Mouse (Mus musculus) lung, adult 2 months (tissue): ENCODE data around the gene Mas1.

ENCODE experiments used
- CTCF ChIP-seq: fragments of 200-500 bp; IDR thresholded peaks from 2 replicates; pipeline ENCODE4 v1.5.1; 2011; ENCODE audit warnings: mild to moderate bottlenecking, low read length, control low read depth; ENCODE audit not compliant: insufficient read depth
- POLR2A ChIP-seq: fragments of 200-500 bp; IDR thresholded peaks from 2 replicates; pipeline ENCODE4 v1.6.1; 2011; ENCODE audit warnings: low read depth, mild to moderate bottlenecking, control low read depth, low read length, borderline replicate concordance; ENCODE audit errors: extremely low read depth

DNA sequence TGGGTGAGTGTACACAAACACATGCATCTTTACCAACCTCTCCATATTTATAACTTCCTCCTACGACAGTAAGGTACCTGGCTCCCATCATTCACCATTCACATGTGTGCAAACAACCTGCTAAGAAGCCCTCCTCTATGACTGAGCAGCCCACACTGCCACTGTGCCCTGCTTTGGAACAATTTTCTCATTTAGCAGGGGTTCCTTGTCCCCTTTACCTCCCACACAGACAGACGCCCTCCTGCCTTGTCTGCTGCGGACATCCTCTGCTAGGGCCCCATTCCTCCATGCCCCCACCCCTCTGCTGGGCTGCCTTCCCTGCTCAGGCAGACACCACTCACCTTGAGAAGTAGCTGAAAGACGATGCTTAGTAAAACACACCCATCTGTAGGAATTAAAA, 20.2 kb downstream of the Mas1 start:
- TF ChIP-seq POLR2A (no peak), CTCF (no peak)
